Mouse (Mus musculus) spleen, adult 2 months (tissue): ENCODE data around the gene Cep164.

Experiments used
- CTCF ChIP-seq: fragments of 200-500 bp; IDR thresholded peaks from 2 replicates; pipeline ENCODE4 v1.5.1; 2011; ENCODE audit warnings: mild to moderate bottlenecking, inconsistent platforms; ENCODE audit not compliant: insufficient read depth, insufficient read length, insufficient replicate concordance; ENCODE audit errors: extremely low read depth
- POLR2A ChIP-seq: fragments of 200-500 bp; IDR thresholded peaks from 2 replicates; pipeline ENCODE4 v1.6.1; 2011; ENCODE audit warnings: low read depth, low read length, inconsistent platforms

- TF ChIP-seq POLR2A (no peak), CTCF (no peak)
Measured at GRCm38 (mm10) chr9:45793697-45794096, 34.8 kb downstream of the Cep164 start.
